Mouse (Mus musculus) retina, postnatal 7 days (tissue): ENCODE measurements around the gene Adat3.
A peak's percentile ranks its signal among the peaks of the same experiment; 100 is the strongest.
"Not testable (repeated sequence)": the region's sequence is repeated elsewhere in the genome, so short reads cannot be mapped to it uniquely, and the experiment has no call there.

Experiments
- DNase-seq: peaks from one replicate; pipeline ENCODE4 v3.0.0-alpha.2; 2012; ENCODE audit warnings: low read depth, low spot score

Adat3 gene

GRCm38 (mm10) chr10:80578131-80578750 is 24.4 kb upstream of the Adat3 start:
- no peak for DNase-seq

- DNase-seq = peak; percentile 76
Measured at GRCm38 (mm10) chr10:80578911-80579310, 23.8 kb upstream of the Adat3 start.

DNA sequence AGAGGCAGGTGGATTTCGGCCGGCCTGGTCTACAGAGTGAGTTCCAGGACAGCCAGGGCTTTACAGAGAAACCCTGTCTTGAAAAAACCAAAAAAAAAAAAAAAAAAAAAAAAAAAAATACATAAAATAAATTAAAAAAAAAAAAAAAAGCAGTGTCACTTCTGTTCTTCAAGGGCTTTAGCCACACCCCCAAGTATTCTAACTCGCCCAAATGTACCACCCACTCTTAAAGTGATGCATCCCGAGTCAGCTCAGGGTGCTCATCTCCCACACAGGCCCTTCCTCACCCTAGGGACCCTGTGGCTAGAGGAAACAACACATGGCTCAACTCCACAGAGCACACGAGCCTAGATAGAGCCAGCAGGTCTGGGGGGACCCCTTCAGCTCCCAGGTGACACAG is 19.6 kb upstream of the Adat3 start:
- DNase-seq = no peak

GRCm38 (mm10) chr10:80584045-80584488 is 18.6 kb upstream of the Adat3 start:
- no peak for DNase-seq

- no peak for DNase-seq
Measured at GRCm38 (mm10) chr10:80584642-80585552, 17.8 kb upstream of the Adat3 start.

- DNase-seq = no peak
Measured at GRCm38 (mm10) chr10:80585581-80585980, 17.1 kb upstream of the Adat3 start.

- no peak for DNase-seq
Measured at GRCm38 (mm10) chr10:80586407-80587304, 16.0 kb upstream of the Adat3 start.

DNA sequence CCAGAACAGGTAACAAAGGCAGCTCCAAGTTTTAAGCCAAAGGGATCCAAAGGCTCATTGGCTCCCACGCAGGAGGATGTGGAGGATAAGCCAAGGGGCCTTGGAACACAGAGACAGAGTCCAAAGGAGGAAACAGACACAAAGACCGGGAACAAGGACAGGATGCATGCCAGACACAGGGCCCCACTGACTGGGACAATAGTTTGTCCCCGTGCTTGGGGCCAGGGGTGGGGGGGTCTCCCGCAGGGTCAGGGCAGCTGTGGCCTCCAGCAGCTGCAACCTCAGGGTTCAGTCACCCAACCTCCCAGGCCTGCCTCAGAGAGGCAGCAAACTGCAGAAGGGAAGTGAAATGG is 15.4 kb upstream of the Adat3 start:
- DNase-seq = no peak

DNA sequence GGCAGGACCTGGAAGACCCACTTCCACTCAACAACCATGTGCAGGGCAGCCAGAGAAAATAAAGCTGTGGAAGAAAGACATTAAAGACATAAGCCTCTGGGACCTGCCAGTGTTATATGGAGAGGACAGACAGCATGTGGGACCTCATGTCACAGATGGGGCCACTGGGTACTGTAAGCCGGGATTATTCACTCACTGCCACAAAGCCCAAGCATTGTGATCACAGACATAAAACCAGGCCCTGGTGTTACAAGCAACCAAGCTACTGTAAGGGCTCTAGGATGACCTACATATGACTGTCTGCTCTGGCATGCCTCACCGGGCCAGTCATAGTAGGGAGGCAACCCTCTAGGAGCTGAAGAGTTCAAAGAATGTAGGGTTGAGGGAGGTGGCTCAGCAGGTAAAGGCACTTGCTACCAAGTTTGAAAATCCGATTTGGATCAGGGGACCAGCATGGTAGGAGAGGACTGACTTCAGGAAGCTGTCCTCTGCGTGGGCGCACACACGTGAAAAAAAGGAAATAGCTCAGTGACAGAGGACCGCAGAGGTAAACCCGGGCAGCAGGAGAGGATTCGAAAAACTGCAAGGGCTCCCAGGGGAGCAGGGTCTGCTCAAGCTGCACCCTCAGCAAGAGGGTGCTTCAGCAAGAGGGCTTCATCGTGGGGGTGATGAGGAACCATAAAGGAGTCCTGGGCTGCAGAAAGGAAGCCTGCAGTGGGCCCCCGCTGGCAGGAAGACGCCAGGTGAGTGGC is 13.4 kb upstream of the Adat3 start:
- no peak for DNase-seq

DNA sequence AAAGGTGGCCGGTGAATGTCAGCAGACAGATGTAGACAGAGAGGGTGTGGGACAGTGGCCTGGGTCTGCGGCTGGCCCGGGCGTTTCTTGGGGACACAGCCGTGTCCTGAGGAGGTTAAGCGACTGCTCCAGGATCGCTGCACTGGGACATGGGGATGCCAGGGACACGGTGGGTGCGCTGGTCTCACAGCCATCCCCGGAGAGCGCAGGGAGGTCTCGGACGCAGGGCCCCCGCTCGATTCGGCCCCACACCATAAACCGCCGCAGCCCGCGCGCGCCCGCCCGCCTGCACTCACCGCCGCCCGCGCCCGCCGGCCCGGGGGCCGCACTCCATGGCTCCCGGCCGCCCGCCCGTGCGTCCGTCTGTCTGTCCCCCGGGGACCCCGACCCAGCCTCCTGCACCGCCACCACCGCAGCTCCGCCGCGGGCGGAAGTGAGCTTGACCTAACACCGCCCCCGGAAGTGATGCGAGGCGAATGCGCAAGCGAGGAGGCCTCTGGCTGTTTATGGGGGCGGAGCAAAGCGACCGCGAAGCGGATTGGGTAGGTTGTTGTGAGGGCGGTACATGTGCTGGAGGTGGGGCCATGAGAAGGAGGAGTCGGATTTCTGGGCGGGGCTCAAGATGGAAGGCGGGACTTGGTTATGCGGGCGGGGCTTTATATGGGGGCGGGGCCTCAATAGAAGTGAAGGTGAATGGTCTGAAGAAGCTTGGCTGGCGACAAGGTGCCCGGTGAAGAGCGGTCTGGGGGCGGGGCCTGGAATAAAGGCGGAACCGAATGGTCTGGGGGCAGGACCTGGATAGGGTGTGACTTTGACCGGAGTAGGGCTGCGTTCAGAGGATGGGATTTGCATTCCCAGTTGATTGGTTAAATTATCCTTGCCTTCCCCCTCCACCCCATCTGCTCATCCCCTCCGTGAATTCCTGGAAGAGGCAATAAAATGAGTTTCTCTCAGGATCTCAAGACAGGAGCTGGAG is 12.5 kb upstream of the Adat3 start, which contains the start of gene Abhd17a:
Abhd17a (minus strand) TSS at position 463 of the 976 bp plus-strand sequence.
- peak; percentile 98 for DNase-seq

DNA sequence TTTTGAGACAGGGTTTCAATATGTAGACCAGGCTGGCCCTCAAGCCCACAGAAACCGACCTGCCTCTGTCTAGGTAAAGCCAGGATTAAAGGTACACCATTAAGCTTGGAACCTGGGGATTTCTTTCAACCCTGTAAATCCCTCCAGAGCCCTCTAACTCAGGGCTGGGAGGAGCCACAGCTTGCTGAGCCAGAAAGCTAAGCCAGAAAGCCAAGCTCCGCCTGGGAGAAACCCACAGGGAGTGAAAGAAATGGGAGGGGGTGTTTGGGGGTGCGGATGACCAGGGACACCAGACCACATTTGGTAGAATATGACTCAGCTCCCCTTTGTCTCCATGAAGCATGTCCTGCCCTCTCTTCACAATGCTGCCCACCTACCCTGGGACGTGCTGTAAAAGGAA is 6.4 kb upstream of the Adat3 start:
- DNase-seq = no peak

- DNase-seq = no peak
Measured at GRCm38 (mm10) chr10:80603364-80603763, 684 bp downstream of the Adat3 start.

GRCm38 (mm10) chr10:80604001-80604509 is 1.4 kb downstream of the Adat3 start:
- DNase-seq = no peak

DNA sequence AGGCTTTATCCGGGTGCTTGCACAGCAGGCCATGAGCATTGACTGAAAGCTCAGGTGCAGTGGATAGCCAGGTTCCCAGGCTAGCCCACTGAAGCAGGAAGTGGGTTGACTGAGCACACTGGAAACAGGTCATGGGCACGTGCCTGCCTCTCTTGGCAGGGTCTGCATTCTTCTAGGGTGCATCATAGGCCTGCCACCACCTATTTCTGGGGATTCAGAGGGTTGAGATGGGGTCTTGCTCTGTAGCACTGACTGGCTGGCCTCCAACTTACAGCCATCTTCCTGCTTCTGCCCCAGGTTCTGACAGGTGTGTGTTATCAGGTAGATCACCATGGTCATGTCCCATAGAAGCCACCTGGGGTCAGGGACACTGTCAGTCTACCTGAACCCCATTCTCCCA is 2.3 kb downstream of the Adat3 start:
- no peak for DNase-seq

- not testable (repeated sequence) for DNase-seq
Measured at GRCm38 (mm10) chr10:80605721-80606120, 3.0 kb downstream of the Adat3 start, which contains the start of gene Gm49322. Gm49322 (plus strand) TSS chr10:80606021.

DNA sequence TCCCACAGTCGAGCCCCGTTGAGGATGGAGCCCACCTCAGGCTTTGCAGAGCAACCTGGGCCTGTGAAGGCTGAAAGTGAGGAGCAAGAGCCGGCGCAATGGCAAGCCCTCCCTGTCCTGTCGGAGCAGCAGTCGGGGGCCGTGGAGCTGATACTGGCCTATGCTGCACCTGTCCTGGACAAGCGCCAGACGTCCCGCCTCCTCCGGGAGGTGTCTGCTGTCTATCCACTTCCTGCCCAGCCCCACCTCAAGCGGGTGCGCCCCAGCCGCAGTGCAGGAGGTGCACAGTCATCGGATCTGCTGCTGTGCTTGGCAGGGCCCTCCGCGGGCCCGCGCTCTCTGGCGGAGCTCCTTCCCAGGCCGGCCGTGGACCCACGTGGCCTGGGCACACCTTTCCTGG is 3.6 kb downstream of the Adat3 start:
- no peak for DNase-seq

DNA sequence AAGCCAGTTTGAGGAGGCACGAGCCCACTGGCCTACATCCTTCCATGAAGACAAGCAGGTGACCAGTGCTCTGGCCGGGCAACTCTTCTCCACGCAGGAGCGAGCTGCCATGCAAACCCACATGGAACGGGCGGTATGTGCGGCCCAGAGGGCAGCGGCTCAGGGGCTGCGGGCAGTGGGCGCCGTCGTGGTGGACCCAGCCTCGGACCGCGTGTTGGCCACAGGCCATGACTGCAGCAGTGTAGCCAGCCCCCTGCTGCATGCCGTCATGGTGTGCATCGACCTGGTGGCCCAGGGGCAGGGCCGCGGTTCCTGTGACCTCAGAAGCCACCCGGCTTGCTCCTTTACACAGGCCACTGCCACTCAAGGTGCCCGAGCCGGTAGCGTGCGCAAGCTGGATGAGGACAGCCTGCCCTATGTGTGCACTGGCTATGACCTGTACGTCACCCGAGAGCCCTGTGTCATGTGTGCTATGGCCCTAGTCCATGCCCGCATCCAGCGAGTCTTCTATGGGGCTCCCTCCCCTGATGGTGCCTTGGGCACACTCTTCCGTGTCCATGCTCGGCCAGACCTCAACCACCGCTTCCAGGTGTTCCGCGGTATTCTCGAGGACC is 4.2 kb downstream of the Adat3 start:
- no peak for DNase-seq

DNA sequence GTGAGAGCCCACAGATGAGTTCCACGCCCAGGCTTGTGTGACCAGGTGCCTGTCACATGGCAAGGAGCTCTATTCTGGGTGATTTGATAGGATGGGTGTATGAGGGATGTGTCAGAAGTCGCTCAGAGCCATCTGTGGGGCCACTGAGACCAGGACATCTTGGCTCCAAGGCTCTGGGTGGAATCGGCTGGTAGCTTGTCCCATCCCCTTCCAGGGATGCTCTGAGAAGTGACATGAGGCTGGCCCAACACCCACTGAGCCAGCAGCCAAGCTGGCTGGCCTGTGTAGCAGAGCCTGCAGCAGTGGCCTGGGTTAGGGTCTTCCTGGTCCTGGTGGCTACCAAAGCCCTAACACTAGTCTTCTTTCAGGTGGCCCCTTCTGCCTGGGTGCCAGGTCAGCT is 5.8 kb downstream of the Adat3 start:
- DNase-seq = no peak

- no peak for DNase-seq
Measured at GRCm38 (mm10) chr10:80609269-80609924, 6.7 kb downstream of the Adat3 start.
